Mouse (Mus musculus) urinary bladder, postnatal 10 days (tissue): ENCODE measurements around the gene Ssx2ip.
"Not testable (repeated sequence)": the region's sequence is repeated elsewhere in the genome, so short reads cannot be mapped to it uniquely, and the experiment has no call there.

ENCODE experiments used
- DNase-seq: peaks from one replicate; pipeline ENCODE4 v3.0.0; 2022; ENCODE audit warnings: low spot score

The Ssx2ip gene

GRCm38 (mm10) chr3:146403770-146404169, 672 bp upstream of the Ssx2ip start:
- DNase-seq, result no peak

DNA sequence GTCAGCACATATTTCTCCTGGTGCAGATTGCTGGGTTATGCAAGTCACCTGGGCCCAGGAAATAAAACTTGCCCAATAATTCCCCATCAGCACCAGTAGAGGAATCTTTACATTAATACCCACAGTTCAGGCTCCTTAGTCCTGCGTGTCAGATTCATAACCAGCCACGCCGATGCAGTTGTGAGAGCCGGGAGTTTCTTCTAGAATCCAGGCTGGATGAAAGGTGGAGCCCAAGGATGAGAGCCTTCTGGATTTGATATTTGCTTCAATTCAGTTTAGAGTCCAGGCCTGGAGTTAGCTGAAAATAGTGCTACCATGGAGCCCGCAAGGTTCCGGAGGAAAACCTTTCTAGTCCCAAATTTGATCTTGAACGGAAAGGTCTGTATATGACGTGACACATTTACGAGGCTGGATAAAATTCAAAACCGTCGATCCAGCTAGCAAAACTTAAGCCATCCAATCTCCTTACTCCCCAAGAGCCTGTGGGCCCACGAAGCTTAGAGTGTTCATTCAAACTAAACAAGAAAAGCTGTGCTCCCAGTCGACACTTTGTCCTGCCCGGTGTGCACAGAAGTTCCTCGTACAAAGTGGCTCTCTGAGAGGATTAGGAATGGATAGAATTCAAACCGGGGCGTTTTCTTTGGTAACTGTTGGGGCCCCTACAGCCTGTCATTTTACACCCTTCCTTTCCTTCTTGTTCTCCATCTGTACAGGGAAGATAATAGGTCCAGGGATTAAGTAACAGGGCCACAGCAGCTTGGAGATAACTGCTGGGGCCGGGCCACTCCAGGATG, 968 bp downstream of the Ssx2ip start:
- no peak for DNase-seq

GRCm38 (mm10) chr3:146406007-146406341, 1.5 kb downstream of the Ssx2ip start:
- DNase-seq, result no peak

DNA sequence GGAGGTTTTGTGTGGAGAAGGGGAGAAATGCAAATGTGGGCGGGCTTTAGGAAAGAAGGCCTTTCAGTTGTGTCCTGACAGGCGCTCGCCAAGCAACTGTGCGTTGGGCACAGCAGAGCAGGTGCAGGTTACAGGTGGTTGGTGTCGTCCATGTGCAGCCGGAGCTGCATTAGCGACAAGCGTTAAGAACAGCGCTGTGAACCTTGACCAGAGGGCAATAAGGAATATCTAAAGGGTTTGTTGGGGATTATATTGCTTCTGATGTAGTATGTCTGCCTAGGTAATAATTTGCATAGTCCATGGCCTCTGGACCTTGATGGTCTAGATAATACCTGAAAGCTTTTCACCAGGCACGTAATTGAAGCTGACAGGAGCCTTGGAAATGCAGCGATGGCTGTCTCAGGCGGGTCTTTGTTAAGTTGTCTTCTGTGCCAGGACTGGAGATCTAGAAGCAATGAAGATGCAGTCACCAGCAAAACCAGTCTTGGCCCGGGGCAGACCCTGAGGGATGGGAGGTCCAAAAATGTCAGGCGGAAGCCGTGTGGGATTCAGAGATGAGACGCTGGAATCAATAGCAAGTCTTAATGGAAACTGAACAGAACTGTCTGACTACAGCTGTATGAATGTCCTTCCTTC, 2.8 kb downstream of the Ssx2ip start:
- no peak for DNase-seq

GRCm38 (mm10) chr3:146410114-146410513, 5.7 kb downstream of the Ssx2ip start:
- no peak for DNase-seq

DNA sequence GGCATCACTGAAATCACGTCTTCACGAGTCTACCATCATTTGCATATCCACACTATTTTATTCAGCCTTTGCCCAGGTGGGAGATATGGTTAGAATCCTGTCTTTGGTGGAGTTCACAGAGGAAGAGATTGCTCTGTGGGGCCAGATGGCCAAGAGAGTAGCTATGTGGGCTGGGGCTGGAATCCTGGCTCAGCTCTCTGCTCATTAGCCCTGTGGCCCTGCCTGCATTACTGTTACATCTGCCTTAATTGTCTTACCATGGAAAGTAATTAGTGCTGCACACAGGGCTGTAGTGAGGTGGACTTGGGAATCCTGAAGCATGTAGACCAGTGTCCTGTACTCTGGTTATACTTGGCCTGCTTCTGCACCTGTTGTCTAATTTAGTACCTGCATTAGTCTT, 7.6 kb downstream of the Ssx2ip start:
- no peak for DNase-seq

GRCm38 (mm10) chr3:146412480-146412879, 8.0 kb downstream of the Ssx2ip start:
- DNase-seq, result no peak

- DNase-seq, result no peak
Observed at GRCm38 (mm10) chr3:146413016-146413415, 8.6 kb downstream of the Ssx2ip start.

GRCm38 (mm10) chr3:146413992-146414391, 9.6 kb downstream of the Ssx2ip start:
- no peak for DNase-seq

GRCm38 (mm10) chr3:146414555-146414954, 10.1 kb downstream of the Ssx2ip start:
- no peak for DNase-seq

GRCm38 (mm10) chr3:146417873-146418272, 13.4 kb downstream of the Ssx2ip start:
- no peak for DNase-seq

DNA sequence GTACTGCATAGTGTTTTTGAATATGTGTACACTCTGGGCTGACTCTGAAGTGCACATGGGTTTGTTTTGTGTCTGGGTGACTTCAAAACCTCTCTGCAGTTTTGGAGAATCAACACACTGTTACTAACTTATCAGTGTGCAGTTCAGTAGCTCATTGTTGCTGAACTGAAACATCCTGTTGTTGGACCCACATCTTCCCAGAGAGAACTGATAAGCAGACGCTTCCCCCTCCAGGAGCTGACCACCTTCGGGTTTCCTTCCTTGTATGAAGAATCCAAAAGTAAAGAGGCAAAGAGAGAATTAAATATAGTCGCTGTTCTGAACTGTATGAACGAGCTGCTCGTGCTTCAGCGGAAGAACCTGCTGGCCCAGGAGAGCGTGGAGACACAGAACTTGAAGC, 14.5 kb downstream of the Ssx2ip start:
- DNase-seq, result no peak

GRCm38 (mm10) chr3:146419534-146419933, 15.1 kb downstream of the Ssx2ip start:
- no peak for DNase-seq

GRCm38 (mm10) chr3:146419992-146420537, 15.6 kb downstream of the Ssx2ip start:
- no peak for DNase-seq

GRCm38 (mm10) chr3:146421787-146422186, 17.3 kb downstream of the Ssx2ip start:
- DNase-seq, result no peak

- DNase-seq, result no peak
Observed at GRCm38 (mm10) chr3:146423710-146424109, 19.3 kb downstream of the Ssx2ip start.

- no peak for DNase-seq
Observed at GRCm38 (mm10) chr3:146424306-146424900, 20.0 kb downstream of the Ssx2ip start.

GRCm38 (mm10) chr3:146425902-146426301, 21.5 kb downstream of the Ssx2ip start:
- DNase-seq, result no peak

DNA sequence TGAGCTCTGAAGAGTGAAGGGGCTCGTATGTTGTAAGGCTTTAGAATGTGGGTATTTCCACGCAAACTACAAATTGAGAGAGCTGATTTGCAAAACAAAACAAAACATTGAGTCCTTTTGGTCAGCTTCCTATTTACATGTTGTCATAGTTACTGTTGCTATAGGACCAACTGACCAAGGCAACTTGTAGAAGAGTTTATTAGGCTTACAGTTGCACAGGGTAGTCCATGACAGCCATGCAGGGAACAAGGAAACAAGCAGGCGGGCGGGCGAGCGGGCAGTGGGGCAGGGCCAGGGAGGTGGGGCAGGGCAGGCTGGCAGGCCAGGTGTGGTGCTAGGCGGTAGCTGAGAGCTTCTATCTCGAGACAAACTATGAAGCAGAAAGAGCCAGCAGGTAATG, 22.0 kb downstream of the Ssx2ip start:
- no peak for DNase-seq

DNA sequence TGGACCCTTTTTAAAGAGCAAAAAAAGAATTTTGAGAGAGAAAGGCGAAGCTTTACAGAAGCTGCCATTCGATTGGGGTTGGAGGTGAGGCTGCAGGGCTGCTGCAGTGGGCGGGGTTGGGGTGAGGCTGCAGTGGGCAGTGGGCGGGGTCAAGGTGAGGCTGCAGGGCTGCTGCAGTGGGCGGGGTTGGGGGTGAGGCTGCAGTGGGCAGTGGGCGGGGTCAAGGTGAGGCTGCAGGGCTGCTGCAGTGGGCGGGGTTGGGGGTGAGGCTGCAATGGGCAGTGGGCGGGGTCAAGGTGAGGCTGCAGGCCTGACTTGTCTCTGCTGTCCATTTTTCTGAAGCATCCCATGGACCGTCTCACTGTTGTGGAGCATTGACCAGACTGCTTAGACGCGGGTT, 28.6 kb downstream of the Ssx2ip start:
- DNase-seq, result not testable (repeated sequence)

DNA sequence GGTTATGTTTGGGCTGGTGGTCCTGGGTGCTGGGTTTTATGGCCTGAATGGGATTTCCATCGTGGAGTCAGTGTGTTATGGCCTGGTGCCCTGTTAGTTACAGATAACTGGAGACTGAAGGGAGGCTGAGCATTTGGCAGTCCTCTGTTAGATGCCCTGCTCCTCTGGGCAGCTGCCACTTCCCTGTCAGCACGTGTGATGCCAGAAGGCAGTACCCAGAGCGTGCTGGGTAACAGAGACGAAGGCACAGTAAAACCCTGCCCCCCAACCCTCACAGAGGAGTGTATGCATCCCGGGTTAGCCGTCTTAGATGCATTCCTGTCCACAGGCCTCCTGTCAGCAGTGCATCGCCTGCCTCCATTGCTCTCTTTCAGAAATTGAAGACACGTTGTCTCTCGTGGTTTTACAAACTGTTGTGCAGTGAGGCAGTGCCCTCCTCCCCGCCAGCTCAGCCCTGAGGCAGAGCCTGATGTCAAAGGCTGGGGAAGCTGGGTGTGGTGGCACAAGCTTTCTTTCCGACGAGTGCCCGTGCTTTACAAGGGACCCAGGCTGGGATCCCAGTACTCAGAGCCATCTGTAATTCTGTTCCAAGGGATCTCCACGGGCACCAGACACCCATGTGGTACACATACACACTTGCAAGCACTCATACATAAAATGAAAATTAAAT, 29.4 kb downstream of the Ssx2ip start:
- DNase-seq, result no peak

DNA sequence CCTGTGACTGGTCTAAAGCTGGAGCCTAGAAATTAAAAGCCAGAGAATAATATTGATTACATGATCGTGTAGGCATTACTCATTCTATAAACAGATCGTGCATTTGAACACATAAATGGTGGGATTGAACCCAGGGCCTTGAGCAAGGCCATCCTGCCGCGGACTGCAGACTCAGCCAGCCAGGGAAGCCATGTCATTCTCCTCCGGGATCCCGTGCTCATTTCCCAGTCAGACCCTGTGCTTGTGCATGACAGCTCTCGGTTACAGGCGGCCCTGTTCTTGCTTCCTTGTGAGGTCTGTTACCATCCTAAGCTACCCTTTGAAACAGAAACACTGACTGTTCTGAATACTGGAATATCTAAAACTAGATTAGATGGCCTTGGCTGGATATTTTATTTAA, 30.2 kb downstream of the Ssx2ip start:
- no peak for DNase-seq

DNA sequence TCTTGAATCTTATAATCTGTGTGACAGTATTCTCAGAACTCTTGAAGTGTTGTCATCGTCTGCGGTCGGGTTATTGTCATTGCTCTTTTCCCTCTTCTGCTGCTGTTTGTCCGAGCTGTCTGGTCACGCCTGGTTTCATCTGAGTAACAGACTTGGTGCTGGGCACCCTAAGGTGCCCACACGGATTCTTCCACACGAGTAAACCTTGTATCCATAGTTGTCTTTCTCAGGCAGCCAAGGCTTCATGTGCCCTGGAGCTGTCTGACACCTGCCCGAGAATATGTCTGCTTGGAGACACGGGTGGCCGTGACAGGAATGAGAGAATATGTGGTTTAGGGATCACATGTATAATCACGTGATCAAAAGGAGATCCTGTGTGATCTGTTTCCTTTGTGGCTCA, 31.1 kb downstream of the Ssx2ip start:
- DNase-seq, result no peak
